ENCODE assay signal across 13 mouse cellular contexts in the genomic region with DNA sequence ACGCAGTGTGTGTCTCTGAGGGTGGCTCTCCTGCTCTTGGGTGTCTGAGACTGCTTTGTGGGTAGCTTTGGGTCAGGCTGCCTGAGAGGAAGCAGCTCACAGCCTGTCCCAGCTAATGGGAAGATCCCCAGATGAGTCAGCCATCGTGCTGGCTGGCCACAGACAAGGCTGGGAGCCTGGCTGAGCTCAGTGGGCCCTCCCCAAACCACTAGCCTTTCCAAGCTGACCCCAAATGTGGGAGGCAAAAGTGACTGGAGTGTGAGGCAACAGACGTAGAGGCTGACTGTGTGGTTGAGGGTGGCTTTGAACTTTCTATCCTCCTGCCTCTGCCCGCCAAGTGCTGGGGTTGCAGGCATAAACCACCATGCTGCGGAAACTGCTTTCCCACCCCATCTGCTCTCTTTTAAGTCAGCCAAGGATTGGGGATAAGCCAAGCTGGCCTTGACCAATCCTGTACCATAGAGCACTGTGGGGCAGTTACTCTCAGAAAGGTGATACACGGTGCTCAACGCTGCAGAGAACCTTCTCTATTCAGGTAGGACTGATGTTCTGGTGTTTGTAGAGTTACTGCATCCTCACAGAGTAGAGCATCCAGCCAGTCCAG.
"Had no signal": no experiment of that assay in that cellular context is flagged by ENCODE, and none has a peak within 500 bp of the region (broad histone marks: within the 10 kb centered on the region; RNA-seq: fewer than 3 reads in every experiment).

No protein-coding gene starts in this region.

- H3K4me2 ChIP-seq: limb, embryonic 15.5 days; liver, embryonic 12.5 days; lung, embryonic 14.5 days; midbrain, embryonic 11.5 days had no signal

- H3K36me3 ChIP-seq: limb, embryonic 15.5 days; liver, embryonic 12.5 days had no signal

- ATAC-seq: liver, embryonic 12.5 days; midbrain, embryonic 16.5 days had no signal

- DNase-seq: kidney, postnatal 36 days; layer of hippocampus, adult 9-11 months; layer of hippocampus, postnatal 36 days; lung, embryonic 14.5 days; lung, postnatal 10 days; lung, postnatal 4 days; right cerebral cortex, adult 18-20 months; right cerebral cortex, postnatal 25 days; thymus, postnatal 36 days had no signal

- H3K4me1 ChIP-seq: limb, embryonic 15.5 days; liver, embryonic 12.5 days had no signal

- H3K9ac ChIP-seq: limb, embryonic 15.5 days; liver, embryonic 12.5 days; lung, embryonic 14.5 days had no signal

- H3K27me3 ChIP-seq: limb, embryonic 15.5 days; liver, embryonic 12.5 days had no signal

- H3K4me3 ChIP-seq: limb, embryonic 15.5 days; liver, embryonic 12.5 days had no signal

- H3K27ac ChIP-seq: limb, embryonic 15.5 days; liver, embryonic 12.5 days had no signal

- H3K9me3 ChIP-seq: limb, embryonic 15.5 days had no signal
